Mouse (Mus musculus) midbrain, embryonic 11.5 days (tissue): Measurements from ENCODE around the gene Adra1b. TPM values are rescaled to one million over a fixed set of nuclear protein-coding genes. Genes with fewer than 3 reads are reported as not detected.

Source experiments
- ATAC-seq: fragments of 200-750 bp; cut with Nextera tagmentation; 2 replicates; pipeline ENCODE4 v1.8.0; 2017; ENCODE audit warnings: moderate TSS enrichment, moderate library complexity; ENCODE audit not compliant: low FRiP score
- DNase-seq: peaks from one replicate; pipeline ENCODE4 v3.0.0; 2015; ENCODE audit warnings: low spot score; ENCODE audit errors: missing footprints
- H3K27ac ChIP-seq: fragments of 300-500 bp; sonication (generic); 2 replicates; pipeline ENCODE4 v1.5.1; 2014; ENCODE audit warnings: low read depth, low read length
- H3K27me3 ChIP-seq: fragments of 300-500 bp; sonication (generic); 2 replicates; pipeline ENCODE4 v1.6.1; 2014; ENCODE audit warnings: mild to moderate bottlenecking, low read length, moderate library complexity, mixed read lengths; ENCODE audit not compliant: control insufficient read depth, insufficient read depth
- H3K36me3 ChIP-seq: fragments of 300-500 bp; sonication (generic); 2 replicates; pipeline ENCODE4 v1.6.1; 2014; ENCODE audit warnings: mild to moderate bottlenecking, low read length, moderate library complexity, mixed read lengths; ENCODE audit not compliant: control insufficient read depth, insufficient read depth
- H3K4me1 ChIP-seq: fragments of 300-500 bp; sonication (generic); 2 replicates; pipeline ENCODE4 v1.6.1; 2014; ENCODE audit warnings: low read length; ENCODE audit not compliant: control insufficient read depth, insufficient read depth
- H3K4me2 ChIP-seq: fragments of 300-500 bp; sonication (generic); 2 replicates; pipeline ENCODE4 v1.6.1; 2014; ENCODE audit warnings: mild to moderate bottlenecking, moderate library complexity
- H3K4me3 ChIP-seq: fragments of 300-500 bp; sonication (generic); 2 replicates; pipeline ENCODE4 v1.5.1; 2014; ENCODE audit warnings: low read depth, low read length
- H3K9ac ChIP-seq: fragments of 300-500 bp; sonication (generic); 2 replicates; pipeline ENCODE4 v1.6.1; 2014; ENCODE audit warnings: low read length
- H3K9me3 ChIP-seq: fragments of 300-500 bp; sonication (generic); 2 replicates; pipeline ENCODE4 v1.6.1; 2016; ENCODE audit warnings: low read length; ENCODE audit not compliant: control insufficient read depth
- WGBS: fragments of 180-500 bp; shearing (Covaris S2); extraction: QIAGEN DNeasy Blood & Tissue Kit; methylation state at CpG from one replicate; pipeline ENCODE4 v1.1.7; 2014; 5-methylcytosine and 5-hydroxymethylcytosine counted together
- polyA plus RNA-seq: library from polyadenylated mRNA; unstranded; fragments of >200 nt; fragmentation: Nextera tagmentation; extraction: Ambion mirVana; gene quantifications from 2 replicates; pipeline ENCODE4 v1.2.1, GENCODE M21; 2014

The Adra1b gene
- polyA plus RNA-seq, 1 experiment from 2014 or later = 0.31 TPM

DNA sequence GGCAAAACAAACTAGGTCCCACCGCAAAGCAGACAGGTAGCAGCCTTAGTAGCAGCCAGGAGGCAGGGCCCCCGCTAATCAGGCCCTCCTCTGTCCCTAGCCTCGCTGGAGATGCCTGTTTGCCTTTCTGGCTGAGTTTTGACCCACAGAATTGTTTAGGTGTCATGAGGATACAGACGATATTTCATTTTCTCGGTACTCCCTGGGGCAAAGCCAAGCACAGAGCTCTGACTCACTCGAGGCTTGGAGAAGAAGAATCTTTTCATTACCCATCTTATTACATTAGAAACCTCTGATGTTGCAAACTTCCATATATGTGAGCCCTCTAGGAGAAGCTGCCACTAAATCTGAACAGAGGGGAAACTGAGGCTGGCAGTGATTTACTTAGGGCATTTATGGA lies 60.5 kb downstream of the Adra1b start:
- no peaks in the 10 kb centered on the region for H3K36me3 ChIP-seq
- H3K4me2 ChIP-seq = no peak overlapping the region
- WGBS = 77% methylated on average over 6 of the region's 6 CpGs
- H3K9me3 ChIP-seq = no peaks in the 10 kb centered on the region
- no peak for DNase-seq
- H3K4me3 ChIP-seq = no peak overlapping the region
- no peak overlapping the region for H3K9ac ChIP-seq
- H3K27me3 ChIP-seq = peaks cover 9% of the 10 kb centered on the region
- no peak for ATAC-seq
- no peak overlapping the region for H3K27ac ChIP-seq
- no peaks in the 10 kb centered on the region for H3K4me1 ChIP-seq

DNA sequence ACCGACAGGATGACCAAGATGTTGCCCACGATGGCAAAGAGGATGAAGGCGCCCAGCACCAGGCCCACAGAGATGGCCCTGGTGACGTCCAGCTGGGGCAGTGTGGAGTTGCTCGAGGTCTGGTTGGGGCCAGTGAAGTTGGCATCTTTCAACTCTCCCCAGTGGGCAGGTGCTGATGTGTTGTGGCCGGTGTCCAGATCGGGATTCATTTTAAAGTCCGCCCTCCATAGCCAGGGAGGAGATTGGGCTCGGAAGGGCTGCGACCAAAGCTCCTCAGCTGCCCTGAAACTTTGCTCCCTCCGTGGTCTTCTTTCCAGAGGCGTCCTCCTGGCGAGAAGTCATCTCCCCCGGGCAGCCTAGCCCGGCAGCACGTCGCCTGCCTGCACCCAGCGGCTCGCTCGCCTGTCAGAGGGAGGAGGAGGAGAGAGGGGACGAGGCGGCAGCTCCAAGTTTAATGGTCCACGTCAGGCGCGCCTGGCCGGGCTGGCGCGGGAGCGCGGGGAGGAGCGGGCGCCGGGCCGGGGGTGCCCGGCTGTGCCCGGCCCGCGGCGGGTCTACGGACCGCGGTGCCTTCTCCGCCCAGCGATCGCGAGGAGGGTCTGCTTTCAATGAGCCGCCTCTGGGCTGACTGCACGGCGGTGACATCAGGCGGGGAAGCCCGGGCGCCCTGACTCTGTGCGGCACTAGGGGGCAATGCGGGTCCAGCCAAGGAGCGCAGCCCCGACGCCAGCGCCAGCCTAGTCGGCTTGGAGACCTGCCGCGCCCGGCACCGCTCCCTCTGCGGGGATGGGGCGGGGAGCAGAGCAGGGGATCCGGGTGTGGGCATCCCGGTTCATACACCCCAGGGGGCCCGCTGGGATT lies 64.9 kb downstream of the Adra1b start:
- Histone ChIP-seq H3K36me3 (no peaks in the 10 kb centered on the region), H3K4me1 (no peaks in the 10 kb centered on the region), H3K4me3 (peak overlapping the region; percentile 55), H3K4me2 (peak overlapping the region; percentile 83), H3K27me3 (peaks cover 10% of the 10 kb centered on the region), H3K27ac (no peak overlapping the region), H3K9me3 (no peaks in the 10 kb centered on the region), H3K9ac (peak overlapping the region; percentile 65)
- 6% methylated on average over 63 of the region's 68 CpGs for WGBS
- DNase-seq (peak; percentile 95), ATAC-seq (peak; percentile 99)

DNA sequence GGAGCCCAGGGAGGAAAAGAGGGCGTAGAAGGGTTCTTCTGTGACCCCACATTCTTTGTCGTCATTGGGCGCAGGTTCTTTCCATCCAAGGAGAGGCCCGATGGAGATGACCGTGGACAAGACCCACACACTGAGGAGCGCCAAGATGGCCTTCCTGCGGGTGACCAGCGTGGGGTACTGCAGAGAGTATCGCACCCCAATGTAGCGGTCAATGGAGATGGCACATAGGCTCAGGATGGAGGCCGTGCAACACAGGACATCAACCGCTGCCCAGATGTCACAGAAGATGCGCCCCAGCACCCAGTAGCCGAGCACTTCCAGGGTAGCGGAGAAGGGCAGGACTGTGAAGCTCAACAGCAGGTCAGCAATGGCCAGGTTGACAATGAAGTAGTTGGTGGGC lies 65.6 kb downstream of the Adra1b start:
- Histone ChIP-seq H3K27me3 (peaks cover 10% of the 10 kb centered on the region), H3K4me2 (peak overlapping the region; percentile 83; the same call in 1 of the 2 replicates), H3K27ac (no peak overlapping the region), H3K9ac (no peak overlapping the region), H3K36me3 (no peaks in the 10 kb centered on the region), H3K9me3 (no peaks in the 10 kb centered on the region), H3K4me3 (no peak overlapping the region), H3K4me1 (no peaks in the 10 kb centered on the region)
- DNase-seq (no peak), ATAC-seq (no peak)
- 94% methylated on average over 15 of the region's 15 CpGs for WGBS

DNA sequence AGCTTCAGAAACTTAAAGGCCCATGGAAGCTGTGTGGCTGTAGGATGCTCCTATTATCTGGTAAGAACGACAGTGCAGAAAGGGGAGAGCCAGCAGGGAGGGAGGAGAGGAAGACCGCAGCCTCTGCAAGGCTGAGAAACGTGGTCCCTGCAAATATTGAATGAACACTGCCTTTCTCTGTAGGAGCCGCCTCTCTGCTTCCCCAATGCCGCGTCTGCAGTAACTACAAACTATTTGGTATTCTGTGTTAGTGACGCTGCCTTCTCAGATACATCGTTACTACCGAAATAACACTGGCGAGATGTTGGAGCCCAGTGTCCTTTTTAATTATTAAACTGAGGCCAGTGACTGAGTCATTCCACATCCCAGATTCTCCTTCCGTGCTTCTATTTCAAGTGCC lies 66.5 kb downstream of the Adra1b start:
- Histone ChIP-seq H3K27ac (no peak overlapping the region), H3K4me3 (no peak overlapping the region), H3K27me3 (peaks cover 10% of the 10 kb centered on the region), H3K4me1 (no peaks in the 10 kb centered on the region), H3K4me2 (no peak overlapping the region), H3K9ac (no peak overlapping the region), H3K36me3 (no peaks in the 10 kb centered on the region), H3K9me3 (no peaks in the 10 kb centered on the region)
- DNase-seq = peak; percentile 28
- 78% methylated on average over 11 of the region's 11 CpGs for WGBS
- ATAC-seq = no peak

DNA sequence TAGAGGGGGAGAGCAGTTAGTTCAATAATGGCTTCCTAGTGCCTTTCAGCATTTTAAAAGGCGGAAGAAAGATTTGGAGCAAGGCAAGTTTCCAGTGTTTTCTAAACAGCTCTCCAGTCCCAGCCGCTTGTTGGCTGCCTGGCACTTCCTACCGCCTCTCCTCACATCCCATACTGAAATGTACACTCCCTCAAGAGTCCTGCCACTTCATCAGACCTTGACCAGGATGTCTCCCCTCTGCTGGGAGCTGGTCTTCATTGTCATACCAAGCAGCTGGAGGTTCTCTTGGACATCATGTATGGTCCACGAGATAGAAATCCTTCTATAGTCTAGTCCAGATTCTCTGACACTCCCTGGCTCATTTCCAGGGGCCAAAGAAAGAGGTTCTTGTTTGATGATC lies 69.5 kb downstream of the Adra1b start:
- H3K27me3 ChIP-seq = peaks cover 2% of the 10 kb centered on the region; the same call in 1 of the 2 replicates
- ATAC-seq (no peak), DNase-seq (no peak)
- no peaks in the 10 kb centered on the region for H3K9me3 ChIP-seq
- 73% methylated on average over 4 of the region's 4 CpGs for WGBS
- no peak overlapping the region for H3K4me3 ChIP-seq
- no peak overlapping the region for H3K9ac ChIP-seq
- no peaks in the 10 kb centered on the region for H3K4me1 ChIP-seq
- H3K27ac ChIP-seq = no peak overlapping the region
- no peak overlapping the region for H3K4me2 ChIP-seq
- no peaks in the 10 kb centered on the region for H3K36me3 ChIP-seq

DNA sequence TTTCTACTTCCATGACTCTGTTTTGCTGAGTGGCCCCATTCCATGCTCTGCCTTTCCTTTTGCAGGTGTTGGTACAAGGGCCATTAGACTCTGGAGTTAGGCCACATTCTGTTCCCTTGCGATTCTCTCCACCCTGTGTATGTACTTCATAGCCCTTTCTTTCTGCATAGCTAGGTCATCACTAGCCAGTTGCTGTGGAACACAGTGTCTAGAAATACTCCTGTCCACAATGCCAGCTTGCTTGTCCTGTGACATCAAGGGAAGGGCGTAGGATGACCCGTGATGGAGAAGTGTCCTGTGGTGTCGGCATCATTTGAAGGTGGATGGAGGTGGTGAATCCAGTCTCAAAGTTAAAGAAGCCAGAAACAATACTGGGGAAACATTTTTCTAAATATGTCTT lies 74.2 kb downstream of the Adra1b start:
- Histone ChIP-seq H3K4me1 (no peaks in the 10 kb centered on the region), H3K36me3 (no peaks in the 10 kb centered on the region), H3K27me3 (no peaks in the 10 kb centered on the region), H3K4me3 (no peak overlapping the region), H3K27ac (no peak overlapping the region), H3K4me2 (no peak overlapping the region), H3K9me3 (no peaks in the 10 kb centered on the region), H3K9ac (no peak overlapping the region)
- no peak for ATAC-seq
- DNase-seq = no peak
- 95% methylated on average over 4 of the region's 4 CpGs for WGBS

DNA sequence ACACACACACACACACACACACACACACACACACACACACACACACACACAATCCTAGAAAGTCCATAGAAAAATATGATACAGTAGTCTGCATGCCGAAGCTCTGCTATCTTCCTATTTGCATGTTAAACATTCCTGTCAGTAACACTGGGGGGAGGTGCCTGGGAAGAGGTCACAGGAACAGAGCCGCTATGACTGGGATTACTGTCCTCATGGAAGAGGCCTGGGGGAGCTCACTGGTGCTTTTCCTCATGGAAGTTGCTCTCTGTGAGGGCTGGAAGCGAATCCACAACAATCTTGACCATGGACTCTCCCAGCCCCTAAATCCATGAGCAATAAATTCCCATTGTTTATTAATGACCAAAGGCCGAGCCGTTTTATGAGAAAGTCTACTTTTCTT lies 77.7 kb downstream of the Adra1b start:
- no peak overlapping the region for H3K27ac ChIP-seq
- no peaks in the 10 kb centered on the region for H3K9me3 ChIP-seq
- H3K4me1 ChIP-seq = no peaks in the 10 kb centered on the region
- 78% methylated on average over 5 of the region's 5 CpGs for WGBS
- no peak overlapping the region for H3K4me3 ChIP-seq
- no peaks in the 10 kb centered on the region for H3K36me3 ChIP-seq
- H3K4me2 ChIP-seq = no peak overlapping the region
- DNase-seq = no peak
- H3K9ac ChIP-seq = no peak overlapping the region
- H3K27me3 ChIP-seq = no peaks in the 10 kb centered on the region
- ATAC-seq = no peak

DNA sequence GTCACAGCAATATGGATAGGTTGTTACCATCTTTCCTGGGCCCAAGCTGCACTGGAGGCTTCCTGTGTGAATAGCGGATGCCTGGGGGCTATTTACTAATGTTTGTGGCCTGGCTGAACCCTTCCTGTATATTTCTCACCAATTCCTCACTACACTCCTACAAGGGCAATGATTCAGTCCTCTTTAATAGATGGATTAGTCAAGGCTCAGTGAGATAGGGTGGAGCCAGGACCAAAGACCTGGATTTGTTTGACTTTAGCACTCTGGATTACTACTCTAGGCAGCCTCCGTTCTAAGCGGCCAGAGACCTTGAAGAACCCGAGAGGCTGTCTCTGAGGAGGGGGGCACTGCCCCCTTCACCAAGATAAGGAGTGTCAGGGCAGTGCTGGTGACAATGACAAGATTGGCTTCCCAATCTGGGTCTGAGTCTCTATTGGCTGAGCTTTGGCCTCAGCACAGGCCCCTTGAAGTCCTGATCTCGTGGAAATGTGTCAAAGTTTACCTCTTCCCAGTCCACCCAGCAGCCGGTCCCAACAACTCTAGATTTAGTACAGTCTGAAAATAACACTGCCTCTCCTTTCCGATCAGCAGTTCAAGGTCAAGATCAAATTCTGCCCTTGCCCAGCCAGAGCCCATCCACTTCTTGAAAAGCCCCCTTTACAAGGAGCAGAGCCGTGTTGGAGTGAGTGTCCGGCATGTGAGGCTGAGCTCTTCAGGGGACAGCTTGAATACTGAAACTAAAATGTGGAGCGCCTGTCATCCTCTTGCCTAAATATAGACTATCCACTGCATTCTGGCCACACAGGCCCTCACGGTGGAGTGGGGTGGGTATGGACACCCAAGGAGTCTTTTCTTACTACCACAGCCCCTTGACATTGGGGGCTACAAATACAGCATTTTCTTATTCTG lies 80.2 kb downstream of the Adra1b start:
- no peak for DNase-seq
- Histone ChIP-seq H3K27me3 (no peaks in the 10 kb centered on the region), H3K4me3 (no peak overlapping the region), H3K4me1 (no peaks in the 10 kb centered on the region), H3K4me2 (no peak overlapping the region), H3K9ac (no peak overlapping the region), H3K27ac (no peak overlapping the region), H3K36me3 (no peaks in the 10 kb centered on the region), H3K9me3 (no peaks in the 10 kb centered on the region)
- 67% methylated on average over 11 of the region's 11 CpGs for WGBS
- ATAC-seq = no peak

DNA sequence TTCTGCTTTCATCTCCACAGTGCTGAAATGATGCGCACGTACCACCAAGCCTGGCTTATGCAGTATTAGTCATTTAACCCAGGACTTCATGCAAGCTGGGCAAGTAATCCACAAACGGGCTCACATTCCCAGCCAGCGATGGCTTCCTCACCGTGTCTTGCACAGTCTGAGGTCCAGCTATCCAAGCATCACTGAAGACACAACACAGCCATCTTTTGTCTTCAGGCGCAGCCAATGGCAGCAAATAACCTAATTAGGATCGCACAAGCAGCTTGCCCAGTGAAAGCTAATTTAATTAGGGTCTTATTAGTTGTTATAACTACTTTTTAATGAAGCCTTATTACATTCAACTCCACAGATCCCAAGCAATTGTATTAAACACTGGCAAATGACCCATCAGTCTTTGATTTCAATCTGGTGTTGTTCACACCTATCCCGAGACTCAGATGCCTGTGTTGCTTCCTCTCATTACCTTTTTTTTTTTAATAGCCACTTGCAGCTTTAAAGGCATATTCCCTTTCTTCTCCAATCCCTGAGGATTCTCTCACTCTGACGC lies 83.6 kb downstream of the Adra1b start:
- Histone ChIP-seq H3K27me3 (no peaks in the 10 kb centered on the region), H3K27ac (no peak overlapping the region), H3K4me2 (no peak overlapping the region), H3K4me1 (peaks cover 6% of the 10 kb centered on the region), H3K9me3 (no peaks in the 10 kb centered on the region), H3K4me3 (no peak overlapping the region), H3K9ac (no peak overlapping the region), H3K36me3 (no peaks in the 10 kb centered on the region)
- ATAC-seq (no peak), DNase-seq (no peak)
- 81% methylated on average over 9 of the region's 9 CpGs for WGBS
